Mouse (Mus musculus) c-Kit-negative CD71-positive TER-119-positive erythroid progenitor cells, embryonic 14.5 days (primary cell): ENCODE data around the gene Ubtd1.

Source experiments
- DNase-seq: peaks from one replicate; pipeline ENCODE4 v3.0.0-alpha.2; 2013; ENCODE audit warnings: low read depth, low spot score

Gene Ubtd1

GRCm38 (mm10) chr19:42021681-42022541 lies 40.3 kb downstream of the Ubtd1 start:
- no peak for DNase-seq

DNA sequence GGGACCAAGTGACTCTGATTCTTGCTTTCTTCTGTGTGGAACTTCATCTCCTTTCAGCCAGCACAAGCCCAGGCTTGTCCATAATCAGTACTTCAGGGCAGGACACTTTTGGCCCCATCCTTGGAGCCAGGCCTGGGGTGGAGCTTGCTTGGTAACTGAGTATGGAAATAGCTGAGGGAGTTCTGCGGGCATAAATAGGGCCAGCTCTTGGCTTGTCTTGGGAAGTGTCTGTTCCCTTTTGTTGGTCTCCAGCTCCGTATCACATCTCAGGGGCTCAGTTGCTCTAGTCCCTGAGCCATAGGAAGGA lies 40.9 kb downstream of the Ubtd1 start:
- no peak for DNase-seq

- peak; percentile 39 for DNase-seq
Observed at GRCm38 (mm10) chr19:42026158-42026557, 44.6 kb downstream of the Ubtd1 start.

GRCm38 (mm10) chr19:42031112-42031511 lies 49.5 kb downstream of the Ubtd1 start:
- DNase-seq, result no peak

- no peak for DNase-seq
Observed at GRCm38 (mm10) chr19:42033611-42034010, 52.0 kb downstream of the Ubtd1 start.

DNA sequence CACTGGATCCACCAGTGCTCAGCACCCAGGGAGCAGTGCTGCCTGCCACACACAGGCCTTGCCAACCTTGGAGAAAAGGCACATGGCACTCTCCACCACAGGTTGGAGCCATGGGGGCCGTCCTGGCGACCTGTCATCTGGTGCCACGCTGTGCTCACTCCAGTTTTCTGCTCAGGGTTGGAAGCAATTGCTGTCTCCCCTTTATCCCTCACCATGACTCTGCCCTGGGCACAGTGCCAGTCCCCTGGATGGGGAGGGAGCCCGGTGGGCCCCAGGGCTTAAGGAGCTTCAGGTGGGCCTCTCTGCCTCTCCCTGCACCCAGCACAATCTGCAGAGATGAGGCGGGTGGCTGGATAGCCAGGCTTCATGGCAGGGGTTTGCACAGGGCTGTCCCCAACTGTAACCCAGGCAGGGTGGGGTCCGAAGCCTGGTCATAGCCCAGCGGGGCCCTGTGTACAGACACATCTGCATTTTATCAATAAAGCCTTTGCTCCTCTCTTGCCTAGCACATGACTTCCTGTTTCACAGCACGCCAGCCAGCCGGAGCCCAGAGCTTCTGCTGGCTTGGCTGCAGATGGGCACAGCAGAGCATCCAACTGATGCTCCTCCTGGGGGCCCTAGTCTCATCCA lies 52.7 kb downstream of the Ubtd1 start:
- no peak for DNase-seq

GRCm38 (mm10) chr19:42034881-42035455 lies 53.4 kb downstream of the Ubtd1 start:
- no peak for DNase-seq

DNA sequence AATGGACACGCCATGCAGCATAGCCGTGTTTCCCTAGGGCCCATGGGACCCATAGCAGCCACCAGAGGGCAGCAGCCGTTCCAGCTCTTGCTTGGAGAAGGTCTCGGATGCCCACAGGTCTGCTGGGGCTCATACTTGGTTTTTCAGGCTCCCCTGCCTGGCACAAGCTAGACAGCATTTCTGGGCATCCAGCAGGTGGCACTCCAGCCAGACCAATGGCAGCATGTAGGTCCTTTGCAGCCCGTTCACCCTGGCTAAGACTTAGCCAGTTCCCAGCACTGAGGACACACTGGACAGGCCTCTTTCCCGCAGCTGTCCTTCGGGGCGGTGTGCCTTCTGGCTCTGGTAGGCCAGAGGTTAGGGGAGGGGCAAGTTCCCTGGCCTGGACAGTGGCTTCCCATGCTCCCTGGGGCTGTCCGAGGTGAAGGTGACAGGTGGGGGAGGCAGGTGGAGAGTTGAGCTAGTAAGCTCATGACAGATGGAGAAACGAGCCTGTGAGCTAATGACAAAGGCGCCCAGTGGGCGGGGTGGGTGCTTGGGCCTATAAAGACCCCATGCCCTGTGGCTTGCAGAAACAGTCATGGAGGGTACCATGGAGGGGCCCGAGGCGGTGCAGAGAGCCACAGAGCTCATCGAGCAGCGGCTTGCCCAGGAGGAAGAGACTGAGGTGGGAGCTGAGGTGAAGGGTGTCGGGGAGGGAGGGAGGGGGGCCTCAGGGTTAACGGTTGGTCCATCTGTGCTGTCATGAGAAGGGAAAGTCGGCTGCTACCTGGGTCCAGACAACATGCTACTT lies 54.1 kb downstream of the Ubtd1 start, which contains the start of gene Ankrd2:
Gene Ankrd2, plus strand, starts transcription at position 545 of the 793 bp plus-strand sequence.
- no peak for DNase-seq

GRCm38 (mm10) chr19:42036357-42036756 lies 54.8 kb downstream of the Ubtd1 start:
- no peak for DNase-seq

DNA sequence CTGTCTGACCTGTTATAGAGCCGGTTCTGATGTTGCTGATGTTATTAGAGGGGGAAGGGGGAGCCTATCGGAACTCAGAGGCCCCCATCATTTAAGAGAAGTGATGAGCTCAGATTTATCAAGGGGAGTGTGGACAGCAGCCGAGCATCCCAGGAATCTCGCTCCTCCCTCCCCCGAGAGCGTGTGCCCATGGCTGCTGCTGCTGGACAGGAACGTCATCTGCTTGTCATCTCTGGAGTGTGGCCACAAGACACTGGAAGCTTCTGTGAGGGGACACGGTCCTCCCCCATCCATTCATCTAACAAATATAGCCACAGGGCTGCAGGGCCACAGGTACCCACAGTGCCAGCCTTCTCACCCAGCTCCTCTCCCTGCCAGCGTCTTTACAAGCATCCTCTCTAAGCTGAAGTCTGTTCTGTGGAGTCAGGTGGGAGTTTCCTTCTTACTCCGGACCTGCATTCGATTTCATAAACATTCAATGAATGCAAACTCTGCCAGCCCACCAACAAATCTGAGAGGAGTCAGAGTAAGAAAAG lies 55.7 kb downstream of the Ubtd1 start:
- DNase-seq, result no peak

DNA sequence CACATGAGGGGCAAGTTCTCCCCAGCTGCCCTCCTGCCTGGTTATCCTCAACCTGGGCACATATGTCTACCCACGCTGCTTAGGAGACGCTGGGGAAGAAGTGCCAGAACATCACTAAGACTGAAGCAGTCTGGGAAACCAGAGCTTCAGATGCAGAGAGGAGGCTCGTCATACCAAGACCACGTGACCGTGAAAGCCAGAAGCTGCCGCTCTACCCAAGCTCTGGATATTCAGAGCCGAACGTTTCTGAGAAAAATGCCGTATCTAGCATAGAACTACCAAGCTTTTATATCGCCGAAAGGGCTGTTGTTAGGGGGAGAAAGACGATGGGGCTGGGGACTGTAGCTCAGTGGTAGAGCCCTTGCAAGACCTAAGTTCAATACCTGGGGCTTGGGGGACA lies 56.7 kb downstream of the Ubtd1 start:
- no peak for DNase-seq

- DNase-seq, result no peak
Observed at GRCm38 (mm10) chr19:42043988-42044387, 62.4 kb downstream of the Ubtd1 start.

DNA sequence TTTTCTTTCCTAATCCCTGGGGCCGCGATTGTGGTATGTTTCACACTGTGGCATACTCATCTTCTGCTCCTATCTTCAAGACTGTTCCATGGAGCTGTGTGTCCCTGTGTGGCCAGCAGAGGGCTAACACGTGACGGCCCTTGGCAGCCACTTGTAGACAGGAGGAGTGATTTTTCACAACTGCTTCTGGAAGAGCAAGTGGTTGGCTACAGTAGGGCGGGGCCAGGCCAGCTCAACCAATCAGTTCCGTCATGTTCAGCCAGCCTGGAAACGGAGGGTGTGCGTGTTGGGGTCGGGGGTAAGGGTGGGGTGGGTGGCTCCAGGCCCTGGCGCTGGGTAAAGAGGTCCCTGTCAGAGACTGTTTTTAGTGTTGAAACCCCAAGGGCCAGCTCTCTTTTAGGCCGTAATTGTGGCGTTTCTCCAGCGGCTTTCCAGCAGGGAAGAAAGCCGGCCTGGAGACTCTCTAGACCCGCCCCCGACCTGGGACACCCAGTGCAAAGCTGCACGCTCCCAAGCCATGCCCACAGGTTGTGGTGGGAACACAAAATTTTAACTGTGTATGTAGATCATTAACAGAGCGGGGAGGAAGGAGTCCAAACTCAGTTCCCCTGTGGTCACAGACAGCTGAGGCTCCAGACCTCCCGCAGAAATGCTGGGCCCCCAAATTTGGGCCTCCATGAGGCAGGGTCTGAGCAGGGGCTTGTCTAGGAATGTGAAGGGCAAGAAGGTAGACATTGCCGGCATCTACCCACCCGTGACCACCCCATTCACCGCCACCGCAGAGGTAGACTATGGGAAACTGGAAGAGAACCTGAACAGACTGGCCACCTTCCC lies 63.9 kb downstream of the Ubtd1 start, which contains the start of gene Hoga1:
Gene Hoga1, plus strand, starts transcription at position 342 of the 834 bp plus-strand sequence.
- no peak for DNase-seq

DNA sequence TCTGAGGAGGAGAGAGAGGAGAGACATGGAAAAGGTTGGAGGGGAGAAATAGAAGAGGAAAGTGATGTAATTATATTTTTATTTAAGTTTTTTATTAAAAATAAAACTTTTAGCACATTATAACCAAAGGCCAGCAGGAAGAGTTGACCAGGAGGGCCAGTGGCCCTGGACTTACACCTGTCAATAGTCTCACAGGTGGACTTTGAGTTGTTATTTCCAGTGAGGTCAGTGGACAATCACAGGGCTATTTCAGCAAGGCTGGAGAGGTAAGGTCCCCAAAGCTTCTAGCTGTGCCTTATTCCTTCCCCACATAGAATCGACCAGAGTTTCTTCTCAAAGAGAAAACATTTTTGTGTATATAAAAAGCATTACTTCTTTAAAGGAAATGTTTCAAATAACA lies 68.7 kb downstream of the Ubtd1 start:
- DNase-seq, result no peak

DNA sequence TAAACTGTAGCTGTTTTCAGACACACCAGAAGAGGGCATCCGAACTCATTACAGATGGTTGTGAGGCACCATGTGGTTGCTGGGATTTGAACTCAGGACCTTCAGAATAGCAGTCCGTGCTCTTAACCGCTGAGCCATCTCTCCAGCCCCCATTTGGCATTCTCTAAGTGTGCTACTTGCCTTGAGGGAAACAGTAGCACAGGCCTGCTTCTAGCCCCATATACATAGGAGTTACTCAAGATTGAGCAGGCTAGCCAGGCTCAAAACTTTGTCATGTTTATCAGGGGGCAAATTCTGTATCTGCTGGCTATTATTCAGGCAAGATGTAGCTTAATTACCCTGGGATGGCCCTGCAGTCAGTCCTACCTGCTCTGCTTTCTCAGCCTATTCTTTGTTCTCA lies 69.8 kb downstream of the Ubtd1 start:
- DNase-seq, result no peak

DNA sequence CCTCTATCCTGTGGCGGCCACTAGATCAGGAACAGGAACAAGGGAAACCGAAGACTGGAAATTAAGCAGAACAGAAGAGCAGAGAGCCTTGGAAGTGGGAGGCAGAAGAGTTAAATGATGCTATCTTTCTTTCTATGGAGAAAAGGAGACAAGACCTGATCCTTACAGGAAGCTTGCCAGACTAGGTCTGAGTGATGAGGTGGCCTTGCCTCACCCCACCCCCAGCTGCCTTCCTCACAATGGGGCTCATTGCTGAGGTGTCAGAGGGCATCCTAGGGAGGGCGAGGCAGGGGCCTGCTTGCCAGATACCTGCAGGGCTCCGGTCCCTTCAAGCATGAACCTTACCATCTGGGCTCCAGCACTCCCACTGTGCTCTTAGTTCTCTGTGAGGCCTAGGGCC lies 70.4 kb downstream of the Ubtd1 start, which contains the start of gene 4933411K16Rik:
Gene 4933411K16Rik, plus strand, starts transcription at position 301 of the 400 bp plus-strand sequence.
- DNase-seq, result no peak

GRCm38 (mm10) chr19:42054255-42054654 lies 72.7 kb downstream of the Ubtd1 start:
- DNase-seq, result no peak

DNA sequence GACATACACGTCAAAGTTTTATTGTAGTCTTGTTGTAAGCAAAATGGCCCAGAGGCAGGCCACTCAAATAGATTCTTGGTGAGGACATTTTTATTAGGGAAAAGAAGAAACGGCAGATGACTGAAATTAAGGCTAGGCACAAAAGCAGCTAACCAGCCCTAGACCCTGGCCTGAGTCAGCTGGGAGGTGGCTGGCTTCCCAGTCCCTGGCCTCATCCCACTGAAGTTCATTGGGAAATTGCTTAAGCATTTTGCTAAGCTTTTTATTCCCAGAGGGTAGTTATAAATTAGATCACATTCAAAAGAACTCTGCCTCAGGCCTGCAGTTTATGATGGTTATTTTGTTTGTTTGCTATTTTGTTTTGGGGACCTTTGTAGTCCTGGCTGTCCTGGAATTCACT lies 74.3 kb downstream of the Ubtd1 start:
- DNase-seq, result no peak

DNA sequence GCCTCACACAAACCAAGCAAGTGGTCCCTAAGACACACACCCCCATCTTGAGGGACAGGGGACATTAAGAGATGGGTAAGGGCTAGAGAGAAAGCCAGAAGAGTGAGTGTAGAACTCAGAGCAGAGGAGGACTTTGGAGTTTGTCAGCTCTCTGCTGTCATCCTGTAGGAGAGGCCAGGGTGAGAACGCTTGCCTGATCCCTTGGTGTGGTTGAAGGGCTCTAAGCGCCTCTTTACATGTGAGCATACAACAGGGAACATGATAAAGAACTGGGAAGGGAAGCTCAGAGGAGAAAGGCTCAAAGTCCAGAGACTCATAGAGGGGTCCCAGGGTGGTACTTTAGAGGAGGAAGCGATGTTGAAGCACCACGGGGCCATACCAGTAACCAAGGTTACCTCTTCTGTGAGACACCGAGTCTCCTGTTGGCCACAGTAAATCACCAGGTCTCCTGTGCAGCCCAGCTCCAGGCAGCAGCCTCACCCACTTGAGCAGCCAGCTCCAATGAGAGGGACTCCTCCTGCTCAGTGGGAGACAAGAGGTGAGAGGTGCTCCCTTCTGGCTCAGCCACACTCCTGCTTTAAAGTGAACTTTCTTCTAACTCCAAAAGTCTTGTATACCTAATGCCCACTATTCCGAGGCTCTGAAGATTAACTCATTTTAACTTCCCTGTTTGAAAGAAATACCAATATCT lies 75.3 kb downstream of the Ubtd1 start:
- no peak for DNase-seq

- DNase-seq, result no peak
Observed at GRCm38 (mm10) chr19:42058426-42058825, 76.9 kb downstream of the Ubtd1 start.
